Mouse (Mus musculus) hindbrain, embryonic 10.5 days (tissue): ENCODE data around the gene Slc16a14. TPM values are rescaled to one million over a fixed set of nuclear protein-coding genes. Genes with fewer than 3 reads are reported as not detected.

Experiments used
- DNase-seq: peaks from one replicate; pipeline ENCODE4 v3.0.0-alpha.2; 2017; ENCODE audit warnings: low spot score
- H3K27ac ChIP-seq: fragments of 300-500 bp; sonication (generic); 2 replicates; pipeline ENCODE4 v1.5.1; 2016; ENCODE audit warnings: mild to moderate bottlenecking, moderate library complexity
- H3K27me3 ChIP-seq: fragments of 300-500 bp; sonication (generic); 2 replicates; pipeline ENCODE4 v1.6.1; 2016; ENCODE audit warnings: mild to moderate bottlenecking; ENCODE audit not compliant: poor library complexity, insufficient read depth, severe bottlenecking
- H3K36me3 ChIP-seq: fragments of 300-500 bp; sonication (generic); 2 replicates; pipeline ENCODE4 v1.6.1; 2016; ENCODE audit warnings: mild to moderate bottlenecking, moderate library complexity
- H3K4me1 ChIP-seq: fragments of 300-500 bp; sonication (generic); replicated peaks from 2 replicates; pipeline ENCODE4 v1.6.1; 2016; ENCODE audit warnings: mild to moderate bottlenecking
- H3K4me3 ChIP-seq: fragments of 300-500 bp; sonication (generic); 2 replicates; pipeline ENCODE4 v1.5.1; 2016; ENCODE audit warnings: mild to moderate bottlenecking, moderate library complexity
- H3K9me3 ChIP-seq: fragments of 300-500 bp; sonication (generic); 2 replicates; pipeline ENCODE4 v1.6.1; 2016; ENCODE audit warnings: mild to moderate bottlenecking, moderate library complexity
- WGBS: fragments of 180-500 bp; shearing (Covaris S2); methylation state at CpG from one replicate; pipeline ENCODE4 v1.1.7; 2016; 5-methylcytosine and 5-hydroxymethylcytosine counted together
- polyA plus RNA-seq: library from polyadenylated mRNA; unstranded; fragments of >200 nt; fragmentation: Nextera tagmentation; extraction: Ambion mirVana; gene quantifications from 2 replicates; pipeline ENCODE4 v1.2.1, GENCODE M21; 2016

Slc16a14 gene
- polyA plus RNA-seq, 1 experiment from 2014 or later, result 3.7 TPM

GRCm38 (mm10) chr1:84872939-84873338 is 62.0 kb downstream of the Slc16a14 start:
- Histone ChIP-seq H3K4me3 (no peak overlapping the region), H3K4me1 (peaks cover 13% of the 10 kb centered on the region), H3K36me3 (no peaks in the 10 kb centered on the region), H3K9me3 (no peaks in the 10 kb centered on the region), H3K27ac (no peak overlapping the region), H3K27me3 (no peaks in the 10 kb centered on the region)
- DNase-seq, result no peak
- 59% methylated on average over 4 of the region's 4 CpGs for WGBS

- peaks cover 13% of the 10 kb centered on the region for H3K4me1 ChIP-seq
- no peak overlapping the region for H3K4me3 ChIP-seq
- H3K27me3 ChIP-seq, result no peaks in the 10 kb centered on the region
- H3K9me3 ChIP-seq, result no peaks in the 10 kb centered on the region
- no peak overlapping the region for H3K27ac ChIP-seq
- no peak for DNase-seq
- WGBS, result 20% methylated on average over 3 of the region's 3 CpGs
- H3K36me3 ChIP-seq, result no peaks in the 10 kb centered on the region
Measured at GRCm38 (mm10) chr1:84872105-84872504, 62.8 kb downstream of the Slc16a14 start.

GRCm38 (mm10) chr1:84871131-84871530 is 63.8 kb downstream of the Slc16a14 start:
- 68% methylated on average over 5 of the region's 6 CpGs for WGBS
- no peaks in the 10 kb centered on the region for H3K9me3 ChIP-seq
- no peaks in the 10 kb centered on the region for H3K27me3 ChIP-seq
- no peak overlapping the region for H3K4me3 ChIP-seq
- no peak overlapping the region for H3K27ac ChIP-seq
- H3K36me3 ChIP-seq, result no peaks in the 10 kb centered on the region
- DNase-seq, result no peak
- H3K4me1 ChIP-seq, result peaks cover 13% of the 10 kb centered on the region

DNA sequence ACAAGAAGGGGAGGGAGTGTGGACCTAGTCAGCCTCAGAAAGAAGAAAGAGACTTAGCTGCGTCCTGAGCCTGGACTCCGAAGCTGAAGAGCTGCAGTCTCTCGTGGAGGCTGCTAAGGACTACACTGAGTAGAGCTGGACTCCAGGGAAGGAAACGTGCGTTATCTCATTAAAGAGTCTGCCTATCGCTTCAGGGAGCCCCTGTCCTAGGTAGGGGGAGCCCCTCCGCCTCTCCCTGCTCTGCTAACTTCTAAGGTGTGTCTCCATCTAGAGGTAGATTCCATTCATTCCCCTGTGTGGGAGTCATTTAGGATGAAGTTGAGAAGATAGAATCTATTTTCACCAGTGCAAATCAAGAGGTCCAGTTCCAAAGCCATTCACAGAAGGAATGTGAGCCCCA is 65.4 kb downstream of the Slc16a14 start:
- Histone ChIP-seq H3K27me3 (no peaks in the 10 kb centered on the region), H3K36me3 (no peaks in the 10 kb centered on the region), H3K4me1 (peaks cover 13% of the 10 kb centered on the region), H3K4me3 (no peak overlapping the region), H3K9me3 (no peaks in the 10 kb centered on the region), H3K27ac (no peak overlapping the region)
- DNase-seq, result no peak
- WGBS, result 54% methylated on average over 7 of the region's 7 CpGs

- no peak overlapping the region for H3K4me3 ChIP-seq
- WGBS, result 73% methylated on average over 4 of the region's 4 CpGs
Measured at GRCm38 (mm10) chr1:84868841-84869240, 66.1 kb downstream of the Slc16a14 start.

DNA sequence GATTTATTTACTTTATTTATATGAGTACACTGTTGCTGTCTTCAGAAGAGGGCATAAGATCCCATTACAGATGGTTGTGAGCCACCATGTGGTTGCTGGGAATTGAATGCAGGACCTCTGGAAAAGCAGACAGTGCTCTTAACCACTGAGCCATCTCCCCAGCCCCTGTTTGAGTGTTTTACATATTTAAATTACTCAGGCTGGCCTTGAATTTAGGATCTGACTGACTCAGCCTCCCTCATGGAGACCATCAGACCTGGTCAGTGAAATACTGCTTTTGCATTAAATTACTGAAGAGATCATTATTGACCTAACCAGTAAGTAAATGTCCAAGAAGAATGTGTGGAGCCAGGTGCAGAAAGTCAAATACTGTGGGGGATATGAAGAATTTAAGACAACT is 66.6 kb downstream of the Slc16a14 start:
- Histone ChIP-seq H3K9me3 (no peaks in the 10 kb centered on the region), H3K36me3 (no peaks in the 10 kb centered on the region), H3K4me1 (peaks cover 13% of the 10 kb centered on the region), H3K27me3 (no peaks in the 10 kb centered on the region), H3K4me3 (no peak overlapping the region), H3K27ac (no peak overlapping the region)
- no peak for DNase-seq

More at GRCm38 (mm10) chr1:84868841-84869240, 66.1 kb downstream of the Slc16a14 start:
- Histone ChIP-seq H3K36me3 (no peaks in the 10 kb centered on the region), H3K4me1 (peaks cover 13% of the 10 kb centered on the region), H3K27ac (no peak overlapping the region), H3K9me3 (no peaks in the 10 kb centered on the region), H3K27me3 (no peaks in the 10 kb centered on the region)
- no peak for DNase-seq

- 90% methylated on average over 3 of the region's 3 CpGs for WGBS
- no peaks in the 10 kb centered on the region for H3K27me3 ChIP-seq
- DNase-seq, result no peak
- no peaks in the 10 kb centered on the region for H3K36me3 ChIP-seq
- no peaks in the 10 kb centered on the region for H3K9me3 ChIP-seq
- no peak overlapping the region for H3K4me3 ChIP-seq
- H3K27ac ChIP-seq, result no peak overlapping the region
- peaks cover 8% of the 10 kb centered on the region; the same call in 1 of the 2 replicates for H3K4me1 ChIP-seq
Measured at GRCm38 (mm10) chr1:84866706-84867230, 68.2 kb downstream of the Slc16a14 start.

DNA sequence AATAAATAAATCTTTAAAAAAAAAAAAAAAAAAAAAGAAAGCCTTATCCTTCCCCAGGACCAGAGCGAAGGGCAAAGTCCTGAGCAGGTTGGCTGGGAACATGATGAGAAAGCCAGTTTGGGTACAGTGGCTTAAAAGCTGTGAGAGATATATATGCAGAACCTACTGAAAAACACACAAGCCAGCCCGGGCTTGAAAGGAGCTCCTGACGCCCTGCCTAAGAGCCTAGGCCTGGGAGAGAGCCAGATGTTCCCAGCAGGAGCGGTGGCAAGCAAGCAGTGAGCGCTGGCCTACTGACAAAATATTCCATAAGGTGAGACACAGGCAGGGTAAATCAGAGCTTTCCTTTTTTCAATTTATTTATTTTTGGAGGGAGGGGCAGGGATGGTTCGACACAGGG is 68.7 kb downstream of the Slc16a14 start:
- no peaks in the 10 kb centered on the region for H3K36me3 ChIP-seq
- no peak overlapping the region for H3K27ac ChIP-seq
- no peaks in the 10 kb centered on the region for H3K27me3 ChIP-seq
- peaks cover 7% of the 10 kb centered on the region; the same call in 1 of the 2 replicates for H3K4me1 ChIP-seq
- no peak for DNase-seq
- no peak overlapping the region for H3K4me3 ChIP-seq
- 86% methylated on average over 6 of the region's 6 CpGs for WGBS
- H3K9me3 ChIP-seq, result no peaks in the 10 kb centered on the region

GRCm38 (mm10) chr1:84864645-84865044 is 70.3 kb downstream of the Slc16a14 start:
- Histone ChIP-seq H3K9me3 (no peaks in the 10 kb centered on the region), H3K4me3 (no peak overlapping the region), H3K4me1 (peaks cover 7% of the 10 kb centered on the region; the same call in 1 of the 2 replicates), H3K27ac (no peak overlapping the region), H3K27me3 (no peaks in the 10 kb centered on the region), H3K36me3 (no peaks in the 10 kb centered on the region)
- DNase-seq, result no peak
- WGBS, result 57% methylated on average over 2 of the region's 2 CpGs

DNA sequence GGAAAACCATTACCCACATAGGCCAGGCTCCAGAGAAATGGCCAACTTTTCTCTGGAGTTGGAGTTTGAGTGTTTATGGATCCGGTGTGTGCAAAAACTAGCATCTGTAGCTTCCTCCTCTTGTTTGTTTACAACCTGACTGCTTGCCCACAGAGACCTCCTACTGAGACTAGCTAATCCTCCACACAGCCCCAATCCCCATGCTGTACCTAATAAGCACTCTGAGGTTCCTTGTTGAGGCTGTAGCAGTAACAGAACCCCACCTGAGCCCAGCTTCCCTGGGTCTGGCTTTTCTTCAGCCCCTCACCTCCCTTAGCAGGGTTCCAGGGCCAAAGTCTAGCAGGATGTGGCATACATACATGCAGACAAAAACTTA is 73.7 kb downstream of the Slc16a14 start:
- Histone ChIP-seq H3K4me1 (no peaks in the 10 kb centered on the region), H3K4me3 (no peak overlapping the region), H3K27ac (no peak overlapping the region), H3K9me3 (no peaks in the 10 kb centered on the region), H3K27me3 (no peaks in the 10 kb centered on the region), H3K36me3 (no peaks in the 10 kb centered on the region)
- WGBS, result 56% methylated on average over 1 of the region's 1 CpGs
- no peak for DNase-seq

DNA sequence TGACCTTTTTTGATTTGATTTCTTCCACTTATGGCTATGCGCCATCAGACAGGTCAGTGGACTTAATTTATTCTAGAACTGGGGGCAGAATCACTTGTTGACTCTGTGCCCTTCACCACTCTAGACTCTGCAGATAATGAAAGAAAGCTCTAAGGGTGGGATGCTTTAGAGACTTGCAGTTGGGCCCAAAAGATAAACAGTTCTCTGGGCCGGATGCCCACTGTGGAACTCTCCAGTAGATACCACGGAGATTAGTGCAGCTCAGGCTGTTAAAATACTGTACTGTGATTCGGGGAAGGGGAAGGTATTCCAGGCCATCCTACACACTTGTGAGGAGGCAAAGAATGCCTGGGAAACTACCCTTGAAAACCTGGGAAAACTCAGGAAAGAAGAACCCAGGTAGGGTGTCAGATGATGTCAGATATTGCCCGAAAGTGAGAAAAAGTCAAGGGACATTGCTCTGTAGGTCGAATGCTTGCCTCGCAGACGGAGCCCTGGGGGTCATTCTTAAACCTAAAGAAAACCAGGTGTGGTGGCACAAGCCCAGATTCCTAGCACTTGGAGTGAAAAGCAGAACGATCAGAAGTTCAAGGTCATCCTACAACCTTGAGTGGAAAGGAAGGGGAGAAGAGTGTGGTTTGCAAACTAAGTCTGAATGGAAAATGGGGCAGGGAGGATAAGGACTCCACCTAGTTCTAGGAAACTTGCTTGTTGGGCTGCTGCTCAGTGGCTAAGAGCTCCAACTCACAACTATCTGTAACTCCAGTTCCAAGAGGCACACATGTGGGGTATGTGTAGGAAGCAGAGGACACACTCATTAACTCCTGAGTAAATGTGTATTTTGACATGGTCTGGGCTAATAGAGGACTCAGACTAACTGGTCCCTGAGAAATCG is 74.3 kb downstream of the Slc16a14 start:
- no peak overlapping the region for H3K27ac ChIP-seq
- 83% methylated on average over 10 of the region's 10 CpGs for WGBS

DNA sequence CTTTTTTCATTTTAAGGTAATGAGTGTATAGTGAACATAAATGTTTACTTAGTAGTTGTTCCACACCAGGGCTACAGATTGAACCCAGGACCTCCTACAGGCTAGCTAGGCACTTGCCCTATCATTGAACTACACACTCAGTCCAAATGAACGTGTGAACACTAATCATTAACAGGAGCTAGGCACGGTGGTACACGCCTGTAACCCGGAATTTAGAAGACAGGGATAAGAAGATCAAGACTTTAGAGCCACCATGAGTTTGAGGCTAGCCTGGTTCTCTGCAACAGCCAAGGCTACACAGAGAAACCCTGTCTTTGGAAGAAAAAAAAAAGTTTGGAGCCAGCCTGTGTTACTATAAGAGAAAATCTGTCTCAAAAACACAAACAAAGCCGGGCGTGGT is 75.3 kb downstream of the Slc16a14 start:
- 91% methylated on average over 6 of the region's 6 CpGs for WGBS
- Histone ChIP-seq H3K4me1 (no peaks in the 10 kb centered on the region), H3K4me3 (no peak overlapping the region), H3K27me3 (no peaks in the 10 kb centered on the region), H3K27ac (no peak overlapping the region), H3K36me3 (no peaks in the 10 kb centered on the region), H3K9me3 (no peaks in the 10 kb centered on the region)
- no peak for DNase-seq

More for the DNA sequence above, 74.3 kb downstream of the Slc16a14 start:
- no peaks in the 10 kb centered on the region for H3K27me3 ChIP-seq
- no peaks in the 10 kb centered on the region for H3K36me3 ChIP-seq
- H3K4me1 ChIP-seq, result no peaks in the 10 kb centered on the region
- no peak overlapping the region for H3K4me3 ChIP-seq
- no peak for DNase-seq
- H3K9me3 ChIP-seq, result no peaks in the 10 kb centered on the region
